Mouse (Mus musculus): ENCODE results near the gene Gabarap. TPM values are rescaled to one million over a fixed set of nuclear protein-coding genes. Genes with fewer than 3 reads are reported as not detected.

The Gabarap gene
- total RNA-seq, 1 experiment from 2014 or later: 244 TPM

DNA sequence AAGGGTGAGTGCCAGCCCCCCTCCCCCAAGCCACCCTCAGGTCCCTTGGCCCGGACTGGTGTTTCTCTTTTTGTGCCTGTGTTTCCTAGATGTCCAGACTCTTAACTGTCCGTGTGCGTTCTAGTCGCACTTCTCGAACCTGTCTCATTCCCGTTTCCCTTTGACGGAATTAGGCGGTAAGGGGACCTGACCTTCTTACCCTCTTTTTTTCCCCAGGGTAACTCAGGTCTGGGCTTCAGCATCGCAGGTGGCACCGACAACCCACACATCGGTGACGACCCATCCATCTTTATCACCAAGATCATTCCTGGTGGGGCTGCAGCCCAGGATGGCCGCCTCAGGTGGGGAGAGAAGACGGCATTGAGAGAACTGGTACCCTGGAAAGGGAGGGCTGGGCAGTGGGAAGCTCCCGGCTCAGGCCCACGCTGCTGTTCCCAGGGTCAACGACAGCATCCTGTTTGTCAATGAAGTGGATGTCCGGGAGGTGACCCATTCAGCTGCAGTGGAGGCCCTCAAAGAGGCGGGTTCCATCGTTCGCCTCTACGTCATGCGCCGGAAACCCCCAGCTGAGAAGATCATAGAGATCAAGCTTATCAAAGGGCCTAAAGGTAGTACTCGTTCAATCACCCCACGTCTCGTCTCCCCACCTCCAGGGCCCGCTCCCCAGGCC, 39.8 kb downstream of the Gabarap start:
- no peak for ATAC-seq (replicated peaks; ENCODE audit: insufficient number of reproducible peaks, low FRiP score, low TSS enrichment, poor library complexity, severe bottlenecking)

- no peak for ATAC-seq (replicated peaks; ENCODE audit: insufficient number of reproducible peaks, low FRiP score, low TSS enrichment, poor library complexity, severe bottlenecking)
Observed at GRCm38 (mm10) chr11:70031321-70031670, 40.4 kb downstream of the Gabarap start.

- 0 out of 2 replicates have a peak, but pooled peaks have one; percentile 14 for ATAC-seq (replicated peaks; ENCODE audit: insufficient number of reproducible peaks, low FRiP score, low TSS enrichment, poor library complexity, severe bottlenecking)
Observed at GRCm38 (mm10) chr11:70038174-70038573, 47.2 kb downstream of the Gabarap start.

DNA sequence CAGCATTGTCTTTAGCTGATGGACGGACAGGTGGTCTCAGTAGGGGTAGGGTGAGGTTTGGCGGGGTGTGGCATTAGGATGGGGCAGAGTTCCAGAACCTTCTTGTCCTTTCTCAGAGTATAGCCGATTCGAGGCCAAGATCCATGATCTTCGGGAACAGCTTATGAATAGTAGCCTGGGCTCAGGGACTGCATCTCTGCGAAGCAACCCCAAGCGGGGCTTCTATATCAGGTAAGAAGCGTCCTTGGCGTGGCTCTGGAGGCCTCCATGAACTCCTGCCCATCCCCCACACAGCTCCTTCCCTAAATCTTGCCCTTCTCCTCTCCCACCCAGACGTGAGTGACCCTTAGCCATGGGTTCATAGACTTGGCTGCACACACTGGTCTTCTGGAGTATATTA, 48.7 kb downstream of the Gabarap start:
- no peak for ATAC-seq (replicated peaks; ENCODE audit: insufficient number of reproducible peaks, low FRiP score, low TSS enrichment, poor library complexity, severe bottlenecking)

DNA sequence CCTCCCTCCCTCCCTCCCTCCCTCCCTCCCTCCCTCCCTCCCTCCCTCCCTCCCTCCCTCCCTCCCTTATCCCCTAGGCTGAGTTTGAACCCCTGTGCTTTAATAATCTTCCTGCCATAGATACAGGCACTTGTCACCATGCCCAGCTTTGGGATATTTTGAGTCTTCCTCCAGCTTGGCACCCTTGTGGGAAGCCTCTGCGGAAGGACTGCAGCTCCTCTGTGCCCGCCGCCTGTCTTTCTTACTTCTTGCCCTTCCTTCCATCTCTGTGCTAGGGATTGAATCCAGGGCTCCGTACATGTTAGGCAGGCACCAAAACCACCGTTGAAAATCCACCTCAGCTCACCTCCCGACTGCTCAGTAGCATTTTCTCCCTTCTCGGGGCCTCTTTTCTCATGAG, 49.2 kb downstream of the Gabarap start:
- ATAC-seq (replicated peaks; ENCODE audit: insufficient number of reproducible peaks, low FRiP score, low TSS enrichment, poor library complexity, severe bottlenecking): no peak

- no peak for ATAC-seq (replicated peaks; ENCODE audit: insufficient number of reproducible peaks, low FRiP score, low TSS enrichment, poor library complexity, severe bottlenecking)
Observed at GRCm38 (mm10) chr11:70042309-70043085, 51.6 kb downstream of the Gabarap start.

- no peak for ATAC-seq (replicated peaks; ENCODE audit: insufficient number of reproducible peaks, low FRiP score, low TSS enrichment, poor library complexity, severe bottlenecking)
Observed at GRCm38 (mm10) chr11:70043665-70044064, 52.7 kb downstream of the Gabarap start.

Other genes starting within 250 kb of the Gabarap start
- gene Polr2a, start 232.5 kb upstream of the Gabarap start, total RNA-seq (2017): 21.5 to 120 TPM (median 48.7 TPM) in 3 replicates
- not detected in 3 replicates for gene Slc35g3, start 229.2 kb upstream of the Gabarap start, total RNA-seq (2017)
- 6.6 to 23.7 TPM (median 7.7 TPM) in 3 replicates for gene Zbtb4, start 225.2 kb upstream of the Gabarap start, total RNA-seq (2017)
- 2.3 to 5.8 TPM (median 2.7 TPM) in 3 replicates for gene Chrnb1, start 195.2 kb upstream of the Gabarap start, total RNA-seq (2017)
- 0.64 TPM in 1 of 3 replicates, not detected in the others for gene Fgf11, start 189.3 kb upstream of the Gabarap start, total RNA-seq (2017)
- gene Tmem102, start 185.5 kb upstream of the Gabarap start, total RNA-seq (2017): not detected in 3 replicates
- not detected in 3 replicates for gene Gm39566, start 175.8 kb upstream of the Gabarap start, total RNA-seq (2017)
- 0.29 TPM in 1 of 3 replicates, not detected in the others for gene Spem2, start 172.7 kb upstream of the Gabarap start, total RNA-seq (2017)
- gene Spem1, start 169.0 kb upstream of the Gabarap start, total RNA-seq (2017): not detected in 3 replicates
- gene Nlgn2, start 153.4 kb upstream of the Gabarap start, total RNA-seq (2017): 0.10 to 0.29 TPM (median 0.11 TPM) in 3 replicates
- gene Tmem256, start 152.6 kb upstream of the Gabarap start, total RNA-seq (2017): 35.3 to 85.7 TPM (median 75.7 TPM) in 3 replicates
- 0.53 to 3.8 TPM (median 2.8 TPM) in 3 replicates for gene Plscr3, start 144.8 kb upstream of the Gabarap start, total RNA-seq (2017)
- not detected in 3 replicates for gene Tnk1, start 132.4 kb upstream of the Gabarap start, total RNA-seq (2017)
- not detected in 3 replicates for gene Tmem95, start 113.1 kb upstream of the Gabarap start, total RNA-seq (2017)
- 1.6 to 9.9 TPM (median 2.5 TPM) in 3 replicates for gene Kctd11, start 109.7 kb upstream of the Gabarap start, total RNA-seq (2017)
- gene Acap1, start 95.6 kb upstream of the Gabarap start, total RNA-seq (2017): 83.6 to 201 TPM (median 84.0 TPM) in 3 replicates
- gene 2810408A11Rik, start 90.2 kb upstream of the Gabarap start, total RNA-seq (2017): 0.87 TPM in 1 of 3 replicates, not detected in the others
- 16.1 to 57.8 TPM (median 24.6 TPM) in 3 replicates for gene Neurl4, start 90.1 kb upstream of the Gabarap start, total RNA-seq (2017)
- 85.4 to 110 TPM (median 101 TPM) in 3 replicates for gene Gps2, start 77.3 kb upstream of the Gabarap start, total RNA-seq (2017)
- gene Eif5a, start 69.2 kb upstream of the Gabarap start, total RNA-seq (2017): 255 to 299 TPM (median 276 TPM) in 3 replicates
- gene Ybx2, start 55.3 kb upstream of the Gabarap start, total RNA-seq (2017): not detected in 3 replicates
- gene Slc2a4, start 43.0 kb upstream of the Gabarap start, total RNA-seq (2017): not detected in 3 replicates
- gene Cldn7, start 26.4 kb upstream of the Gabarap start, total RNA-seq (2017): not detected in 3 replicates
- 19.4 to 30.8 TPM (median 23.6 TPM) in 3 replicates for gene Ctdnep1, start 10.0 kb upstream of the Gabarap start, total RNA-seq (2017)
- gene Elp5, start 8.6 kb upstream of the Gabarap start, total RNA-seq (2017): 29.0 to 43.7 TPM (median 33.9 TPM) in 3 replicates
- gene Phf23, start 4.6 kb downstream of the Gabarap start, total RNA-seq (2017): 48.7 to 74.0 TPM (median 57.5 TPM) in 3 replicates
- gene Dvl2, start 9.5 kb downstream of the Gabarap start, total RNA-seq (2017): 18.6 to 27.1 TPM (median 19.1 TPM) in 3 replicates
- 46.9 to 64.6 TPM (median 55.3 TPM) in 3 replicates for gene Acadvl, start 24.3 kb downstream of the Gabarap start, total RNA-seq (2017)
- 3.5 to 20.2 TPM (median 6.5 TPM) in 3 replicates for gene Dlg4, start 25.8 kb downstream of the Gabarap start, total RNA-seq (2017)
- not detected in 3 replicates for gene Asgr1, start 62.9 kb downstream of the Gabarap start, total RNA-seq (2017)
- 2.8 TPM in 1 of 3 replicates, not detected in the others for gene Asgr2, start 101.5 kb downstream of the Gabarap start, total RNA-seq (2017)
- 0.38 to 0.39 TPM in 2 of 3 replicates, not detected in the other for gene Mgl2, start 139.2 kb downstream of the Gabarap start, total RNA-seq (2017)
- 5.3 to 21.7 TPM (median 15.6 TPM) in 3 replicates for gene Clec10a, start 165.1 kb downstream of the Gabarap start, total RNA-seq (2017)
- not detected in 3 replicates for gene Slc16a11, start 221.6 kb downstream of the Gabarap start, total RNA-seq (2017)
- gene Slc16a13, start 229.9 kb downstream of the Gabarap start, total RNA-seq (2017): 1.9 to 11.0 TPM (median 3.1 TPM) in 3 replicates
- not detected in 3 replicates for gene Bcl6b, start 238.7 kb downstream of the Gabarap start, total RNA-seq (2017)
- 8.1 to 28.1 TPM (median 18.3 TPM) in 3 replicates for gene 0610010K14Rik, start 246.8 kb downstream of the Gabarap start, total RNA-seq (2017)
- gene Gm21988, start 248.7 kb downstream of the Gabarap start, total RNA-seq (2017): 3.3 to 5.8 TPM in 2 of 3 replicates, not detected in the other
- gene Rnasek, start 248.7 kb downstream of the Gabarap start, total RNA-seq (2017): 17.5 to 31.1 TPM (median 23.2 TPM) in 3 replicates